Mouse (Mus musculus): ENCODE data around the gene Zfp423.

GRCm38 (mm10) chr8:87847796-87848195, 111.6 kb downstream of the Zfp423 start:
- TF ChIP-seq POLR2A (IDR thresholded peaks at IDR 0.05; ENCODE audit: control insufficient read depth, extremely low read depth, insufficient read depth, low read length, poor library complexity) (no peak), CTCF (IDR thresholded peaks at IDR 0.05; ENCODE audit: borderline replicate concordance, control insufficient read depth, extremely low read depth, insufficient read depth, low read length, poor library complexity) (no peak)
